Mouse (Mus musculus) erythroblast, embryonic 14.5 days (primary cell): ENCODE measurements around the gene Metrnl. TPM values are rescaled to one million over a fixed set of nuclear protein-coding genes. Genes with fewer than 3 reads are reported as not detected.

Source experiments
- H3K27me3 ChIP-seq: 2 replicates; pipeline ENCODE4 v1.6.1; 2012; ENCODE audit warnings: inconsistent platforms; ENCODE audit not compliant: control insufficient read depth
- H3K36me3 ChIP-seq: 2 replicates; pipeline ENCODE4 v1.6.1; 2012; ENCODE audit warnings: mild to moderate bottlenecking, inconsistent platforms; ENCODE audit not compliant: control insufficient read depth
- H3K4me1 ChIP-seq: 2 replicates; pipeline ENCODE4 v1.6.1; 2012; ENCODE audit warnings: inconsistent platforms; ENCODE audit not compliant: control insufficient read depth
- H3K4me3 ChIP-seq: replicated peaks from 2 replicates; pipeline ENCODE3; 2012; ENCODE audit warnings: moderate library complexity, mild to moderate bottlenecking, inconsistent platforms
- H3K9me3 ChIP-seq: 2 replicates; pipeline ENCODE4 v1.6.1; 2012; ENCODE audit warnings: low read length, inconsistent platforms, mixed read lengths; ENCODE audit not compliant: control insufficient read depth
- GATA1 ChIP-seq: IDR thresholded peaks from 2 replicates; pipeline ENCODE4 v1.6.1; 2012; ENCODE audit warnings: low read length, inconsistent platforms, mixed read lengths
- TAL1 ChIP-seq: IDR thresholded peaks from 3 replicates; pipeline ENCODE4 v1.6.1; 2012; ENCODE audit warnings: low read length, inconsistent platforms, mixed read lengths
- polyA plus RNA-seq: library from polyadenylated mRNA; stranded (reverse); fragments of >175 nt; gene quantifications from 2 replicates; pipeline ENCODE4 v1.2.3, GENCODE M21; 2012

Metrnl gene
- polyA plus RNA-seq, 1 experiment = 0.05 TPM

GRCm38 (mm10) chr11:121746941-121747494, 45.7 kb downstream of the Metrnl start:
- no peaks in the 10 kb centered on the region for H3K36me3 ChIP-seq
- no peaks in the 10 kb centered on the region for H3K9me3 ChIP-seq
- no peaks in the 10 kb centered on the region for H3K4me1 ChIP-seq
- H3K4me3 ChIP-seq = no peak overlapping the region
- TF ChIP-seq GATA1 (no peak), TAL1 (no peak)
- H3K27me3 ChIP-seq = peaks cover 2% of the 10 kb centered on the region; the same call in 1 of the 2 replicates

DNA sequence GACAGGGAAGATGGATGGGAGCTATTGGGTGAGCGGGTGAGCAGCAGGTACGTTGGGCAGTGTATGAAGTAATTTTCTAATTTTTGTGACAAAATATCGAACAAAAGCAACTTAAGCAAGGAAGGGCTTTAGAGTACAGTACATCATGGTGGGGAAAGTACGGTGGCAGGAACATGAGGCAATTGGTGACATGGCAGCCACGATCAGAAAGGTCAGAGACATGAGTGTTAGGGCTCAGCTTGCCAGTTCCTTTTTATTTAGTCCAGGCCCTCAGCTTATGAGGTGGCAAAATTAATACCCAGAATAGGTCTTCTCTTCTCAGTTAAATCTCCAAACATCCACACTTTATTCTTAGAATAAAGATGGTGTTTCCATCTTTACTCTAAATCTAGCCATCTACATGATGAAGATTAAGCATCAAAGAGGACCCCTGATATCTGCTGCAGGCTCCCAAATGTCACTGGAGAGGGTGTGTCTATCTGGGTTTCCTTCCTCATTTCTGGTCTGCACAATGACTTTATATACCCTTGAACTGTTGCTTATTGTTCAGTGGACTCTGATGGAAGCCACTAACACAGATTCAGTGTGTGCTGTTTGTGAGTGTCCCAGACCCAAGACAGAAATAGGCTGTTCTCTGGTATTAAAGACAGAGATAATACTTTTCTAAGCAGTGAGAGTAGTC, 46.8 kb downstream of the Metrnl start:
- no peak for TF ChIP-seq TAL1
- no peak for TF ChIP-seq GATA1
- H3K27me3 ChIP-seq = peaks cover 2% of the 10 kb centered on the region; the same call in 1 of the 2 replicates
- no peaks in the 10 kb centered on the region for H3K4me1 ChIP-seq
- H3K36me3 ChIP-seq = no peaks in the 10 kb centered on the region
- H3K9me3 ChIP-seq = no peaks in the 10 kb centered on the region
- H3K4me3 ChIP-seq = no peak overlapping the region

Other genes with a start within 250 kb of the Metrnl start
- gene Tbcd, start 249.6 kb upstream of the Metrnl start, polyA plus RNA-seq = 0.42 and 0.45 TPM in 2 replicates
- not detected in 2 replicates for gene Zfp750, start 182.2 kb upstream of the Metrnl start, polyA plus RNA-seq
- gene B3gntl1, start 28.4 kb upstream of the Metrnl start, polyA plus RNA-seq = not detected in 2 replicates
- gene Ptchd3, start 128.7 kb downstream of the Metrnl start, polyA plus RNA-seq = not detected in 2 replicates